Mouse (Mus musculus): ENCODE data around the gene Igsf6. TPM values are rescaled to one million over a fixed set of nuclear protein-coding genes. Genes with fewer than 3 reads are reported as not detected.

Igsf6 gene
- polyA plus RNA-seq, 1 experiment from 2014 or later = 3.0 TPM

GRCm38 (mm10) chr7:121025221-121026008 is 49.0 kb downstream of the Igsf6 start:
- Histone ChIP-seq H3K9me3 (no peaks in the 10 kb centered on the region), H3K4me3 (replicated peaks) (no peak overlapping the region), H3K36me3 (no peaks in the 10 kb centered on the region), H3K27me3 (replicated peaks) (no peaks in the 10 kb centered on the region), H3K4me1 (replicated peaks) (no peaks in the 10 kb centered on the region), H3K9ac (no peak overlapping the region), H3K27ac (no peak overlapping the region), H3K4me2 (replicated peaks) (no peak overlapping the region)
- 70% methylated on average over 6 of the region's 6 CpGs for WGBS
- no peak; the same call in 1 of the 2 replicates for ATAC-seq

- H3K9ac ChIP-seq = no peak overlapping the region
- no peaks in the 10 kb centered on the region for H3K4me1 ChIP-seq (replicated peaks)
- no peak overlapping the region for H3K27ac ChIP-seq
- H3K36me3 ChIP-seq = no peaks in the 10 kb centered on the region
- no peak overlapping the region for H3K4me3 ChIP-seq (replicated peaks)
- no peaks in the 10 kb centered on the region for H3K27me3 ChIP-seq (replicated peaks)
- no peak overlapping the region for H3K4me2 ChIP-seq (replicated peaks)
- 37% methylated on average over 8 of the region's 8 CpGs for WGBS
- ATAC-seq = no peak
- H3K9me3 ChIP-seq = no peaks in the 10 kb centered on the region
Measured at GRCm38 (mm10) chr7:121020277-121020676, 54.1 kb downstream of the Igsf6 start.

- Histone ChIP-seq H3K27me3 (replicated peaks) (no peaks in the 10 kb centered on the region), H3K27ac (no peak overlapping the region), H3K4me1 (replicated peaks) (no peaks in the 10 kb centered on the region), H3K9ac (no peak overlapping the region), H3K4me3 (replicated peaks) (no peak overlapping the region), H3K4me2 (replicated peaks) (no peak overlapping the region), H3K9me3 (no peaks in the 10 kb centered on the region), H3K36me3 (no peaks in the 10 kb centered on the region)
- WGBS = 85% methylated on average over 3 of the region's 3 CpGs
- no peak for ATAC-seq
Measured at GRCm38 (mm10) chr7:121018778-121019177, 55.6 kb downstream of the Igsf6 start.

- Histone ChIP-seq H3K27ac (no peak overlapping the region), H3K4me1 (replicated peaks) (no peaks in the 10 kb centered on the region), H3K4me2 (replicated peaks) (no peak overlapping the region), H3K36me3 (no peaks in the 10 kb centered on the region), H3K9ac (no peak overlapping the region), H3K4me3 (replicated peaks) (no peak overlapping the region), H3K9me3 (no peaks in the 10 kb centered on the region), H3K27me3 (replicated peaks) (no peaks in the 10 kb centered on the region)
- no peak for ATAC-seq
- 80% methylated on average over 10 of the region's 10 CpGs for WGBS
Measured at GRCm38 (mm10) chr7:121014486-121014885, 59.9 kb downstream of the Igsf6 start.

Other genes starting within 250 kb of the Igsf6 start
- gene Eef2k, start 231.7 kb downstream of the Igsf6 start, polyA plus RNA-seq (2015; fragmentation: Nextera tagmentation; extraction: Ambion mirVana) = 44.4 and 47.2 TPM in 2 replicates
- 40.3 and 41.5 TPM in 2 replicates for gene Polr3e, start 156.8 kb downstream of the Igsf6 start, polyA plus RNA-seq (2015; fragmentation: Nextera tagmentation; extraction: Ambion mirVana)
- 13.1 and 15.7 TPM in 2 replicates for gene Cdr2, start 92.3 kb downstream of the Igsf6 start, polyA plus RNA-seq (2015; fragmentation: Nextera tagmentation; extraction: Ambion mirVana)
- 0.15 and 0.60 TPM in 2 replicates for gene Mfsd13b, start 92.1 kb downstream of the Igsf6 start, polyA plus RNA-seq (2015; fragmentation: Nextera tagmentation; extraction: Ambion mirVana)
- 145 and 158 TPM in 2 replicates for gene Mettl9, start 40.1 kb downstream of the Igsf6 start, polyA plus RNA-seq (2015; fragmentation: Nextera tagmentation; extraction: Ambion mirVana)
- 0.18 and 0.20 TPM in 2 replicates for gene Otoa, start 7.1 kb upstream of the Igsf6 start, polyA plus RNA-seq (2015; fragmentation: Nextera tagmentation; extraction: Ambion mirVana)